Mouse (Mus musculus) neural tube, embryonic 12.5 days (tissue): ENCODE data around the gene Mybpc1. TPM values are rescaled to one million over a fixed set of nuclear protein-coding genes. Genes with fewer than 3 reads are reported as not detected.
A peak's percentile ranks its signal among the peaks of the same experiment; 100 is the strongest.
"Not testable (repeated sequence)": the region's sequence is repeated elsewhere in the genome, so short reads cannot be mapped to it uniquely, and the experiment has no call there.

Experiments used
- ATAC-seq: fragments of 200-750 bp; cut with Nextera tagmentation; 2 replicates; pipeline ENCODE4 v1.8.0; 2017; ENCODE audit warnings: low read depth, mild to moderate bottlenecking, moderate TSS enrichment, moderate library complexity; ENCODE audit not compliant: low FRiP score
- H3K27ac ChIP-seq: fragments of 300-500 bp; sonication (generic); 2 replicates; pipeline ENCODE4 v1.5.1; 2016
- H3K27me3 ChIP-seq: fragments of 300-500 bp; sonication (generic); replicated peaks from 2 replicates; pipeline ENCODE4 v1.6.1; 2016; ENCODE audit warnings: mild to moderate bottlenecking
- H3K36me3 ChIP-seq: fragments of 300-500 bp; sonication (generic); 2 replicates; pipeline ENCODE4 v1.6.1; 2016; ENCODE audit warnings: mild to moderate bottlenecking
- H3K4me1 ChIP-seq: fragments of 300-500 bp; sonication (generic); 2 replicates; pipeline ENCODE4 v1.6.1; 2016
- H3K4me2 ChIP-seq: fragments of 300-500 bp; sonication (generic); replicated peaks from 2 replicates; pipeline ENCODE4 v1.6.1; 2016; ENCODE audit warnings: mild to moderate bottlenecking
- H3K4me3 ChIP-seq: fragments of 300-500 bp; sonication (generic); 2 replicates; pipeline ENCODE4 v1.5.1; 2016
- H3K9ac ChIP-seq: fragments of 300-500 bp; sonication (generic); 2 replicates; pipeline ENCODE4 v1.6.1; 2016; ENCODE audit warnings: mild to moderate bottlenecking
- H3K9me3 ChIP-seq: fragments of 300-500 bp; sonication (generic); 2 replicates; pipeline ENCODE4 v1.6.1; 2016; ENCODE audit warnings: mild to moderate bottlenecking
- WGBS: fragments of 180-500 bp; shearing (Covaris S2); methylation state at CpG from one replicate; pipeline ENCODE4 v1.1.7; 2016; 5-methylcytosine and 5-hydroxymethylcytosine counted together
- polyA plus RNA-seq: library from polyadenylated mRNA; unstranded; fragments of >200 nt; fragmentation: Nextera tagmentation; extraction: Ambion mirVana; gene quantifications from 2 replicates; pipeline ENCODE4 v1.2.1, GENCODE M21; 2016

Gene Mybpc1
- polyA plus RNA-seq, 1 experiment from 2014 or later = 13.0 TPM

DNA sequence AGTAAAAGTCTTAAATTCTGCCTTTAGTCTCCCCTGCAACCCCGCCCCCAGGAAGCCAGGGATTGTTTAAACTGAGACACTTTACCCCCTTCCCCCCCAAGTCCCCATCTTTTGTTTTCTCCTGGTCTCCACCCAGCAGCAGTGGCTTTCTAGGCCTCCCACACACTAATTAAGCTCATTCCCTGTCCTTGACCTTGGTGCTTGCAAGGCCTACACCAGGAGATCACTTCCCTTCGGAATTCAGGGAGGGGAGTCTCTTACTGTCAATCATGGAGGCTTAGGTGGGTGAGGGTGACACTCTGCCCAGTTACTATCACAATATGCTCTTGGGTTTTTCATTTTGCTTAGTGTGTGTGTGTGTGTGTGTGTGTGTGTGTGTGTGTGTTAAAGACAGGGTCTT, 57.3 kb downstream of the Mybpc1 start:
- H3K27me3 ChIP-seq = no peaks in the 10 kb centered on the region
- 59% methylated on average over 2 of the region's 2 CpGs for WGBS
- peaks cover 4% of the 10 kb centered on the region; the same call in 1 of the 2 replicates for H3K9me3 ChIP-seq
- no peak for ATAC-seq
- no peak overlapping the region for H3K9ac ChIP-seq
- H3K4me1 ChIP-seq = no peaks in the 10 kb centered on the region
- H3K27ac ChIP-seq = no peak overlapping the region
- no peak overlapping the region for H3K4me2 ChIP-seq
- H3K4me3 ChIP-seq = no peak overlapping the region
- H3K36me3 ChIP-seq = no peaks in the 10 kb centered on the region

DNA sequence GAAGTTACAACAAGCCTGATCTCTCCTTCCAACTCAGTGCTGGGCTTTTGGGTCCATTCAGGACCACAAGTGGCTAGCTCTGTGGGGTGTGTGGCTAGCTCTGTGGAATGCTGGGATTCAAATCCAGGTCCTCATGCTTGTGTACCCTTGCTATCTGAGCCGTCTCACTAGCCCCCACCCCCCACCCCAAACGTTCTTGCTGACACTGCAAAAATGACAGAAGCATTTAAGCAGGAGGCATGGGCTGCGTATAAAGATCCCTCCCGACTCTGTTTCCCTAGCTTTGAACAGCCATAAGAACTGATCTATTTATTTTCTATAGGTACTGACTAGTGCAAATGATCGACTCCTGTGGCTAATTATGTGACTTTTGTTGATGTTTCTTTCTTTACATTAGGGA, 74.3 kb downstream of the Mybpc1 start:
- no peaks in the 10 kb centered on the region for H3K9me3 ChIP-seq
- no peak overlapping the region for H3K27ac ChIP-seq
- no peak overlapping the region for H3K4me2 ChIP-seq
- no peaks in the 10 kb centered on the region for H3K4me1 ChIP-seq
- ATAC-seq = no peak
- WGBS = 76% methylated on average over 5 of the region's 5 CpGs
- no peak overlapping the region for H3K4me3 ChIP-seq
- H3K27me3 ChIP-seq = no peaks in the 10 kb centered on the region
- no peak overlapping the region for H3K9ac ChIP-seq
- H3K36me3 ChIP-seq = no peaks in the 10 kb centered on the region

GRCm38 (mm10) chr10:88524016-88524415, 80.9 kb downstream of the Mybpc1 start:
- Histone ChIP-seq H3K9me3 (no peaks in the 10 kb centered on the region), H3K9ac (no peak overlapping the region), H3K4me1 (no peaks in the 10 kb centered on the region), H3K4me2 (no peak overlapping the region), H3K4me3 (no peak overlapping the region), H3K27me3 (no peaks in the 10 kb centered on the region), H3K36me3 (no peaks in the 10 kb centered on the region), H3K27ac (no peak overlapping the region)
- WGBS = 81% methylated on average over 2 of the region's 2 CpGs
- no peak for ATAC-seq

DNA sequence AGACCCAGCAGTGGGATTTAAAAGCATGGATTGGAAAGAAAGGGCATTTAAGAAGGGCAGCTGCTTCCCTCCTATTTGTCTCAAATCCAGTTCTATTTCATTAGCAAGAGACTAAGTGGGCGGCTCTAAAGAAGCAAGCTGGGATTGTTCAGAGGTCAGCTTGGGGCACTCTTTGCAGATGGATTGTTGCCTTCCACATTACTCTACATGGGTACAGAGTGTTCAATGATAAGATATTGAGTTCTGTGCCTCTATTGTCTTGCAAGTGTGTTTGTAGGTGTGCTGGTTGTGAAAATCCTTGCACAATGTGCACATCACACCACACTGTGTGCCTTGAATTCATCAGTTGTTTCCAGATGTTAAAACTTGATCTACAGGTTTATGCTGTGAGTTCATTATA, 81.7 kb downstream of the Mybpc1 start:
- 88% methylated on average over 1 of the region's 1 CpGs for WGBS
- no peak overlapping the region for H3K4me3 ChIP-seq
- no peaks in the 10 kb centered on the region for H3K4me1 ChIP-seq
- no peak for ATAC-seq
- no peak overlapping the region for H3K27ac ChIP-seq
- H3K4me2 ChIP-seq = no peak overlapping the region
- H3K36me3 ChIP-seq = no peaks in the 10 kb centered on the region
- H3K9ac ChIP-seq = no peak overlapping the region
- H3K27me3 ChIP-seq = no peaks in the 10 kb centered on the region
- no peaks in the 10 kb centered on the region for H3K9me3 ChIP-seq

DNA sequence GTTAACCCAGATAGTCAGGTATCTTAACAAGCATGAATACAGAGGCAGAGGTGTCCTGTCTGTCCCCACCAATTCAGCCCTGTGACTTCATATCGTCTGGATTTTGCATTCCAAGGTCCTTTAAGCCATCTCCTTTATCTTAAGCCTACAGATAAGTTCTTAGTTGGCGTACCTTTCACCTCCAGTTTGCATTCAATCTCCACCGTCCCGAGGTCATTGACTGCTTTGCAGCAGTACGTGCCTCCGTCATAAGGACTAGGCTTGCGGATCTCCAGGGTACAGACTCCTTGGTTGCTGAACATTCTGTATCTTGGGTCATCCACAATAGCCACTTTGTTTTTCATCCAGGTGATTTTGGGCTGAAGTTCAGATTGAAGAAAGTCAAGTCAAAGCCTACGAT, 82.2 kb downstream of the Mybpc1 start:
- Histone ChIP-seq H3K27me3 (no peaks in the 10 kb centered on the region), H3K27ac (no peak overlapping the region), H3K9me3 (no peaks in the 10 kb centered on the region), H3K4me3 (no peak overlapping the region), H3K9ac (no peak overlapping the region), H3K4me2 (no peak overlapping the region), H3K4me1 (no peaks in the 10 kb centered on the region), H3K36me3 (no peaks in the 10 kb centered on the region)
- ATAC-seq = no peak
- WGBS = 88% methylated on average over 8 of the region's 8 CpGs

- not testable (repeated sequence) for H3K4me2 ChIP-seq, H3K27me3 ChIP-seq, ATAC-seq, H3K36me3 ChIP-seq, H3K27ac ChIP-seq, H3K9ac ChIP-seq, H3K4me1 ChIP-seq, H3K4me3 ChIP-seq, H3K9me3 ChIP-seq
- WGBS = 82% methylated on average over 7 of the region's 7 CpGs
These were observed 89.9 kb downstream of the Mybpc1 start for GRCm38 (mm10) chr10:88515049-88515448.

DNA sequence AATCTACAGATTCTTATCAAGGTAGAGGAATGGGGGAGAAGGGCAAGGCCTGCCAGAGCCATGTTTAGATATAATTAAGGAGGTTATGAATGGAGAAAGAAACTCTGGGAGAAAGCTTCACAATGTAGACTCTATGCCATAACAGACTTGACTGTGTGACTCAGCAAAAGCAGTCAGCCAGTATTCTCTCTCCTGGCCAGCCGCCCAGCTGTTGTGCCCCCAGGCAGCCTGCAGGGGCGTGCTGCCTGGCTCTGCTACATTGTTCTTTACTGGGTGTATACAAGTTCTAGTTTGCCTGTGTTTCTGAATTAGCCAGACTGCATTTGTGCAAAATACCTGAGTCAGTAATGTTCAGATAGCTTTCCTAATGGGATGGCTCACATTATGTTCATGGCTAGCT, 90.5 kb downstream of the Mybpc1 start:
- no peak overlapping the region for H3K9ac ChIP-seq
- 54% methylated on average over 2 of the region's 2 CpGs for whole genome bisulfite sequencing
- no peaks in the 10 kb centered on the region for H3K9me3 ChIP-seq
- H3K27ac ChIP-seq = no peak overlapping the region
- H3K27me3 ChIP-seq = no peaks in the 10 kb centered on the region
- no peak overlapping the region for H3K4me2 ChIP-seq
- ATAC-seq = no peak
- H3K36me3 ChIP-seq = no peaks in the 10 kb centered on the region
- no peak overlapping the region for H3K4me3 ChIP-seq
- H3K4me1 ChIP-seq = no peaks in the 10 kb centered on the region

GRCm38 (mm10) chr10:88513574-88514135, 91.3 kb downstream of the Mybpc1 start:
- no peak overlapping the region for H3K9ac ChIP-seq
- H3K27ac ChIP-seq = no peak overlapping the region
- ATAC-seq = no peak
- no peak overlapping the region for H3K4me3 ChIP-seq
- no peaks in the 10 kb centered on the region for H3K4me1 ChIP-seq
- H3K9me3 ChIP-seq = no peaks in the 10 kb centered on the region
- no peaks in the 10 kb centered on the region for H3K36me3 ChIP-seq
- 73% methylated on average over 8 of the region's 8 CpGs for WGBS
- H3K4me2 ChIP-seq = no peak overlapping the region
- no peaks in the 10 kb centered on the region for H3K27me3 ChIP-seq

GRCm38 (mm10) chr10:88511355-88511754, 93.6 kb downstream of the Mybpc1 start:
- WGBS = 93% methylated on average over 9 of the region's 9 CpGs
- no peaks in the 10 kb centered on the region for H3K36me3 ChIP-seq
- H3K4me2 ChIP-seq = no peak overlapping the region
- H3K9me3 ChIP-seq = no peaks in the 10 kb centered on the region
- no peaks in the 10 kb centered on the region for H3K4me1 ChIP-seq
- H3K9ac ChIP-seq = no peak overlapping the region
- no peak for ATAC-seq
- no peak overlapping the region for H3K27ac ChIP-seq
- no peak overlapping the region for H3K4me3 ChIP-seq
- no peaks in the 10 kb centered on the region for H3K27me3 ChIP-seq

GRCm38 (mm10) chr10:88510503-88511271, 94.3 kb downstream of the Mybpc1 start:
- no peaks in the 10 kb centered on the region for H3K36me3 ChIP-seq
- H3K9ac ChIP-seq = no peak overlapping the region
- H3K9me3 ChIP-seq = no peaks in the 10 kb centered on the region
- no peak overlapping the region for H3K27ac ChIP-seq
- H3K4me2 ChIP-seq = no peak overlapping the region
- no peaks in the 10 kb centered on the region for H3K4me1 ChIP-seq
- H3K4me3 ChIP-seq = no peak overlapping the region
- H3K27me3 ChIP-seq = no peaks in the 10 kb centered on the region
- 81% methylated on average over 12 of the region's 12 CpGs for WGBS
- ATAC-seq = no peak

- no peak overlapping the region for H3K4me3 ChIP-seq
- H3K4me2 ChIP-seq = no peak overlapping the region
- no peaks in the 10 kb centered on the region for H3K9me3 ChIP-seq
- H3K36me3 ChIP-seq = no peaks in the 10 kb centered on the region
- peaks cover 4% of the 10 kb centered on the region; the same call in 1 of the 2 replicates for H3K4me1 ChIP-seq
- H3K9ac ChIP-seq = no peak overlapping the region
- ATAC-seq = no peak
- H3K27ac ChIP-seq = no peak overlapping the region
- no peaks in the 10 kb centered on the region for H3K27me3 ChIP-seq
- 78% methylated on average over 7 of the region's 7 CpGs for WGBS
These were observed 97.2 kb downstream of the Mybpc1 start for GRCm38 (mm10) chr10:88507691-88508143.

DNA sequence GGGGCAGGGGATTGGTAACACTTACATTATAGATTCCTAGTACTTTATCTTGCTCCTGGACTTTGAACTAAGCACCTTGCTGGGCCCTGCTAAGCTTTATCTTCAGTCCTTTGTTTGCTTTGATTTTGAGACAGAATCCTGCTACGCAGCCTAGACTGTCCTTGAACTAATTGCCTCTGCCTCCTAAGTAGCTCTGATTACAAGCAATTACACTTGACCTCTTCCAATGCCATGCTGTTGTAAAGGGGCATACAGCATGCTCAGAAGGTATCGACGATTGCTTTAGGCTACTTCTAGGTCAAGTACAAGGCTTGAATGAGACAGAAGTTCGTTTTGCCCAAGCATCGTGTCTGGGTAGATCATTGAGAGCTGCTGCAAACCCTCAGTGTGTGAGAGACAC, 99.7 kb downstream of the Mybpc1 start:
- 68% methylated on average over 5 of the region's 5 CpGs for WGBS
- H3K27ac ChIP-seq = no peak overlapping the region
- H3K4me3 ChIP-seq = no peak overlapping the region
- ATAC-seq = no peak
- no peaks in the 10 kb centered on the region for H3K9me3 ChIP-seq
- H3K4me1 ChIP-seq = peaks cover 4% of the 10 kb centered on the region; the same call in 1 of the 2 replicates
- H3K9ac ChIP-seq = no peak overlapping the region
- H3K27me3 ChIP-seq = no peaks in the 10 kb centered on the region
- H3K36me3 ChIP-seq = no peaks in the 10 kb centered on the region
- no peak overlapping the region for H3K4me2 ChIP-seq

DNA sequence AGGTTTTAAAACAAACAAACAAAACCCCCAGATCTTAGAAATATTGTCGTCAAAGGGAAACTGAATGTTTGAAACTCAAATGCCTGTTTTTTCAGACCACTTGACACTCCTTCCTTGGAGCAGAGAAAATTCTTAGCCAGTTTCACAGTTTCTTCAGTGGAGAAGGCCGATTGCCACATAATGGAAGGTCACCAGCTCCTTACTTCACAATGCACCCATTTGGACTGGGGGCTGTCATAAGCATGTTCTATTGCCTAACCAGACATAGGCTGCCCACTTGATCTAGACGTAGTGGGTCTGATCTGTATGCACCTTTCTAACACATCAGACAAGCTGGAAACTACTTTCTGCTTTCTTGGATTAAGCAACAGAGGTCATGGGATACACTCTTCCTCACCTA, 100.5 kb downstream of the Mybpc1 start:
- H3K27me3 ChIP-seq = no peaks in the 10 kb centered on the region
- H3K4me2 ChIP-seq = peak overlapping the region; percentile 81

More for the DNA sequence above, 100.5 kb downstream of the Mybpc1 start:
- H3K36me3 ChIP-seq = no peaks in the 10 kb centered on the region
- no peak overlapping the region for H3K27ac ChIP-seq
- no peak for ATAC-seq
- no peaks in the 10 kb centered on the region for H3K9me3 ChIP-seq
- no peak overlapping the region for H3K4me3 ChIP-seq
- WGBS = 52% methylated on average over 3 of the region's 3 CpGs
- no peak overlapping the region for H3K9ac ChIP-seq
- H3K4me1 ChIP-seq = peaks cover 4% of the 10 kb centered on the region; the same call in 1 of the 2 replicates
